Mouse (Mus musculus) gastrocnemius, postnatal 25 days (tissue): ENCODE measurements around the gene Pank4. TPM values are rescaled to one million over a fixed set of nuclear protein-coding genes. Genes with fewer than 3 reads are reported as not detected.

Source experiments
- DNase-seq: peaks from one replicate; pipeline ENCODE4 v3.0.0; 2022
- long read RNA-seq, 2 experiments: library from polyadenylated mRNA; stranded (forward); transcript quantifications; one replicate each; pipeline ENCODE4 v2.0.0; 2021
- total RNA-seq, 2 experiments: library from RNA; stranded (reverse); gene quantifications; 1 replicate in 1 of 2; 2 replicates in 1 of 2; pipeline ENCODE4 v1.2.3; 2021

Gene Pank4
- 10 to 100 TPM; 31.2 to 34.0 TPM for total RNA-seq
- long read RNA-seq, experiment 1, transcript Pank4-201 (19 exons, 2,508 nt) = major isoform, 19 of 41 reads
- long read RNA-seq, experiment 1, partial matches to known transcripts = 6 of 41 reads
- long read RNA-seq, experiment 1, other reads (novel, unspliced or antisense) = 16 of 41 reads
- long read RNA-seq, experiment 2, transcript Pank4-201 (19 exons, 2,508 nt) = major isoform, 50 of 65 reads
- long read RNA-seq, experiment 2, partial matches to known transcripts = 3 of 65 reads
- long read RNA-seq, experiment 2, other reads (novel, unspliced or antisense) = 12 of 65 reads

GRCm38 (mm10) chr4:154963901-154964580 lies at the start of gene Pank4:
Gene Pank4 (plus strand): TSS chr4:154964123.
- DNase-seq = peak; percentile 91

GRCm38 (mm10) chr4:154914252-154914651 lies 49.7 kb upstream of the Pank4 start:
- no peak for DNase-seq

- no peak for DNase-seq
These were observed 49.2 kb upstream of the Pank4 start for GRCm38 (mm10) chr4:154914707-154915106.

GRCm38 (mm10) chr4:154915286-154915685 lies 48.6 kb upstream of the Pank4 start:
- no peak for DNase-seq

- no peak for DNase-seq
These were observed 47.3 kb upstream of the Pank4 start for GRCm38 (mm10) chr4:154916662-154917061.

- peak; percentile 51 for DNase-seq
These were observed 41.6 kb upstream of the Pank4 start for GRCm38 (mm10) chr4:154922291-154922690.

- DNase-seq = no peak
These were observed 41.0 kb upstream of the Pank4 start for GRCm38 (mm10) chr4:154922931-154923330.

GRCm38 (mm10) chr4:154925413-154925812 lies 38.5 kb upstream of the Pank4 start:
- no peak for DNase-seq

GRCm38 (mm10) chr4:154926969-154927898 lies 36.7 kb upstream of the Pank4 start:
- no peak for DNase-seq

GRCm38 (mm10) chr4:154927899-154928337 lies 36.0 kb upstream of the Pank4 start:
- DNase-seq = peak; percentile 40

GRCm38 (mm10) chr4:154928395-154929087 lies 35.4 kb upstream of the Pank4 start, which contains the start of gene Tnfrsf14:
Gene Tnfrsf14 (minus strand): TSS chr4:154928563.
- DNase-seq = no peak

GRCm38 (mm10) chr4:154929088-154929660 lies 34.7 kb upstream of the Pank4 start:
- peak; percentile 52 for DNase-seq

- DNase-seq = no peak
These were observed 30.5 kb upstream of the Pank4 start for GRCm38 (mm10) chr4:154933306-154933907.

- DNase-seq = no peak
These were observed 29.1 kb upstream of the Pank4 start for GRCm38 (mm10) chr4:154934800-154935199.

GRCm38 (mm10) chr4:154935788-154936187 lies 28.1 kb upstream of the Pank4 start:
- no peak for DNase-seq

- DNase-seq = no peak
These were observed 27.2 kb upstream of the Pank4 start for GRCm38 (mm10) chr4:154936542-154937255.

- no peak for DNase-seq
These were observed 26.2 kb upstream of the Pank4 start for GRCm38 (mm10) chr4:154937746-154938145.

- no peak for DNase-seq
These were observed 23.8 kb upstream of the Pank4 start for GRCm38 (mm10) chr4:154940156-154940555.

- no peak for DNase-seq
These were observed 22.1 kb upstream of the Pank4 start for GRCm38 (mm10) chr4:154941831-154942230.

GRCm38 (mm10) chr4:154942632-154943322 lies 21.1 kb upstream of the Pank4 start:
- no peak for DNase-seq
